Mouse (Mus musculus) urinary bladder, adult 18-20 months (tissue): ENCODE measurements around the gene Rasip1.

Experiments
- DNase-seq, 2 experiments: peaks; one replicate each; pipeline ENCODE4 v3.0.0; 2022; ENCODE audit warnings: low spot score in 2 of 2, mixed read lengths in 2 of 2

Rasip1 gene

GRCm38 (mm10) chr7:45685811-45686210, 58.5 kb downstream of the Rasip1 start:
- DNase-seq, result no peak

DNA sequence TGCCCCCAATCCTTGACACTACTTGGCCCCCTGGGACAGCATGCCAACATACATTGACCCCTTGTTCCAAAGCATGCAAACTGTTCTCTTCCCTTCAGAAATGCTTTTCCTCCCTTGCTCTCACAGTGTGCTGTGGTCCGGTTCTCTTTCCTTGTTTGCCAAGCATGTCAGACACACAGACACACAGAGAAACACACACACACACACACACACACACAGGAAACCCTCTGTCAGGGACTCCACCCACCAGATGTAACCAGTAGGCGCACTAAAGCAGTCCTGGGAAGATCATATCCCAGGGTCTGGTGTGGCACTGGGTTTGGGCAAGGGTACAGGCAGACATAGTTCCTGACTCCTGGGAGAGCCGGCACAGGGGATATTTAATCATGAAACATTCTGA, 59.6 kb downstream of the Rasip1 start:
- DNase-seq, result no peak
